Mouse (Mus musculus) liver, embryonic 16.5 days (tissue): ENCODE data around the gene Sipa1l1. TPM values are rescaled to one million over a fixed set of nuclear protein-coding genes. Genes with fewer than 3 reads are reported as not detected.

Experiments used
- ATAC-seq: fragments of 200-750 bp; cut with Nextera tagmentation; 2 replicates; pipeline ENCODE4 v1.8.0; 2017; ENCODE audit warnings: low read depth, mild to moderate bottlenecking, moderate number of reproducible peaks, moderate library complexity
- H3K27ac ChIP-seq: fragments of 300-500 bp; sonication (generic); 2 replicates; pipeline ENCODE4 v1.5.1; 2014; ENCODE audit warnings: mild to moderate bottlenecking, low read length
- H3K27me3 ChIP-seq: fragments of 300-500 bp; sonication (generic); 2 replicates; pipeline ENCODE4 v1.6.1; 2014; ENCODE audit warnings: low read depth, low read length, mixed read lengths; ENCODE audit not compliant: control insufficient read depth, insufficient read depth
- H3K36me3 ChIP-seq: fragments of 300-500 bp; sonication (generic); 2 replicates; pipeline ENCODE4 v1.6.1; 2014; ENCODE audit warnings: mild to moderate bottlenecking; ENCODE audit not compliant: control insufficient read depth, insufficient read depth
- H3K4me1 ChIP-seq: fragments of 300-500 bp; sonication (generic); 2 replicates; pipeline ENCODE4 v1.6.1; 2014; ENCODE audit warnings: low read depth, low read length, mixed read lengths; ENCODE audit not compliant: control insufficient read depth
- H3K4me2 ChIP-seq: fragments of 300-500 bp; sonication (generic); 2 replicates; pipeline ENCODE4 v1.6.1; 2014; ENCODE audit warnings: low read depth, low read length, mixed read lengths
- H3K4me3 ChIP-seq: fragments of 300-500 bp; sonication (generic); 2 replicates; pipeline ENCODE4 v1.5.1; 2014; ENCODE audit warnings: low read depth, mild to moderate bottlenecking, low read length
- H3K9ac ChIP-seq: fragments of 300-500 bp; sonication (generic); 2 replicates; pipeline ENCODE4 v1.6.1; 2014; ENCODE audit warnings: low read depth, low read length
- H3K9me3 ChIP-seq: fragments of 300-500 bp; sonication (generic); replicated peaks from 2 replicates; pipeline ENCODE4 v1.6.1; 2016; ENCODE audit warnings: low read length; ENCODE audit not compliant: control insufficient read depth
- WGBS: fragments of 180-500 bp; shearing (Covaris S2); extraction: QIAGEN DNeasy Blood & Tissue Kit; methylation state at CpG from one replicate; pipeline ENCODE4 v1.1.7; 2014; ENCODE audit not compliant: insufficient replicate concordance; 5-methylcytosine and 5-hydroxymethylcytosine counted together
- polyA plus RNA-seq: library from polyadenylated mRNA; unstranded; fragments of >200 nt; fragmentation: Nextera tagmentation; extraction: Ambion mirVana; gene quantifications from 2 replicates; pipeline ENCODE4 v1.2.1, GENCODE M21; 2015

Sipa1l1 gene
- polyA plus RNA-seq, 1 experiment from 2014 or later = 4.2 TPM

DNA sequence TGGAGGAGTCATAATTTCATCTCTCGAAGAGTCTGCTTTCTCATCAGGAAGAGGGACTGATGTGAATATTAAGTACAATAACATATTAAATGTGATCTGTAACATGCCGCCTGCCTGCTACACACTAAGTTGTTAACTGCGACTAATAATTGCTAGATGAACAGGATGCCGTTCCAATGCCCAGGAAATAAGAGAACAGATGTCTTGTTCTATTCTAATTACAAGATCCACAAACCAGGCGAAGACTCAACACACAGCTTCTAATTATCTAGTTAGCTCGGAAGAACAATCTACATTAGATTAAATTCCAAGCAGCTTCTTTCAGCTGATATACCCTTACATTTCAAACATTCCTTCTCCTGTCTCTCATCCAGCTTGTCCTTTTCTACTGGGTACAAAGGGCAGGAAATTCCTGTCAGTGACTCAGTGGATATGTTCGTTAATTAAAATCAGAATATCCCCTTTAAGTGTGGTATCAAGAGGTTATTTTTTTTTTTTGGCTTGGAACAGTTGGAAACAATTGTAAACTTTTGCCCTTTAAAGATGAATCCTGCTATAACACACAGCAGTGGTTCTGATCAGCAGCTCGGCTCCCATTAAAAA, 20.7 kb upstream of the Sipa1l1 start:
- no peak overlapping the region for H3K4me3 ChIP-seq
- no peak overlapping the region for H3K27ac ChIP-seq
- no peaks in the 10 kb centered on the region for H3K9me3 ChIP-seq
- ATAC-seq = no peak
- H3K4me2 ChIP-seq = no peak overlapping the region
- H3K4me1 ChIP-seq = no peaks in the 10 kb centered on the region
- no peak overlapping the region for H3K9ac ChIP-seq
- no peaks in the 10 kb centered on the region for H3K27me3 ChIP-seq
- no peaks in the 10 kb centered on the region for H3K36me3 ChIP-seq
- 66% methylated on average over 8 of the region's 8 CpGs for WGBS

DNA sequence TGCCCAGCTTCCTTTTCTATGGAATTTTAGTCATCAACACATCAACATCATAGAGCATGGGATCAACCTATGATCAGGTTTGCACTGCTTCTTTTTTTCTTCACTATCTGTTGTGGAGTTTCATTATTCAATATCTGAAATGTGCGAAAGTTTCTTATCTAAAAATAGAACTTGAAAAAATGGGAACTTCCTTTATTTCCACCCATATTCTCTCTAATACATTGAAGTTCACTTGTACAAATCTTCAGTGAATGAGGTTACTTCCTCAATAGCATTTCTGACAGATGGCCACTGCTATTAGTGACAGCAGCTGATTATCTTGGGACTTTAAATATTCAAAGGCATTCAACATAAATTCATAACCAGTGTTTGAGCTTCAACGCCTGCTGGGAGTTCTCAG, 18.1 kb upstream of the Sipa1l1 start:
- WGBS = 28% methylated on average over 2 of the region's 2 CpGs
- no peaks in the 10 kb centered on the region for H3K36me3 ChIP-seq
- H3K27ac ChIP-seq = no peak overlapping the region
- H3K9me3 ChIP-seq = no peaks in the 10 kb centered on the region
- H3K9ac ChIP-seq = no peak overlapping the region
- no peak for ATAC-seq
- no peaks in the 10 kb centered on the region for H3K4me1 ChIP-seq
- H3K4me2 ChIP-seq = no peak overlapping the region
- H3K4me3 ChIP-seq = no peak overlapping the region
- no peaks in the 10 kb centered on the region for H3K27me3 ChIP-seq

DNA sequence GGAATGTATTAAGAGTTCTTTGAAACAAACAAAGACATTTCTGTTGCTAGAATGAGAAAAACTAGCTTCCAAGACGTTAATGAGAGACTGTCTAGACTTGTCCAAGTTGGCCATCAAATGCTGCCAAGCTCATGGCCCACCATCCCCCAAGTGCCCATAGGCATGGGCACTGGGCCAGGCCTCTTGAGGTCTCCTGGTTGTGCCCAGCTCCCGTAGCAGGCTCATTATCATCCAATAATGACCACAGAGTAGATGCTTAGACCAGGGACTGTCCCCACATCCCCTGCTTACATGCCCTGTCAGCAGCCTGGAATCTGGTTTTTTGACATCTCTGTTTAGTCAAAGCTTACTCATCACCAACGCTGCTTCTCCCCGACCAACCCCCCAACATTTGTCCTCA, 14.6 kb upstream of the Sipa1l1 start:
- Histone ChIP-seq H3K9me3 (no peaks in the 10 kb centered on the region), H3K27me3 (no peaks in the 10 kb centered on the region), H3K4me3 (no peak overlapping the region), H3K27ac (no peak overlapping the region), H3K36me3 (no peaks in the 10 kb centered on the region), H3K4me1 (no peaks in the 10 kb centered on the region), H3K9ac (no peak overlapping the region), H3K4me2 (no peak overlapping the region)
- whole genome bisulfite sequencing = 65% methylated on average over 4 of the region's 4 CpGs
- no peak for ATAC-seq

DNA sequence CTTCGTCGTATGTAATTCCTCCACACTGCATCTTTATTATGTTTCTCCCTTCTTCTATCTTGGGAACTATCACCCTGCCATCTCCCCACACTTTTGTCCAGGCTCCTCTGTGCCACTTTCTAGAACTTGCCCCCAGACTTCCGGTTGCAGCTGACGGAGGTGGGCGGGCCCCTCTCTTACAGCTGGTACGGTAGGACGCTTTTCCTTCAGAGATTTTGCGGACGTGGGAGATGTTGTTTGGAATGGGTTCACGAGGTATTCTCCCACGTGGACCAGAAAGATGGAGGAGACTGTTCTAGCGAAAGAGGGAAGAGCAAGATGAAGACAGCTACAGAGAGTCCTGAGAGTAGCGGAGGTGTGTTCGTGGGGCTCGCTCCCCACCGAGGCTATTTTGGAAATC, 10.6 kb upstream of the Sipa1l1 start:
- H3K4me2 ChIP-seq = no peak overlapping the region
- no peaks in the 10 kb centered on the region for H3K9me3 ChIP-seq
- H3K4me1 ChIP-seq = no peaks in the 10 kb centered on the region
- no peak overlapping the region for H3K27ac ChIP-seq
- H3K27me3 ChIP-seq = no peaks in the 10 kb centered on the region
- no peak overlapping the region for H3K9ac ChIP-seq
- no peak for ATAC-seq
- no peaks in the 10 kb centered on the region for H3K36me3 ChIP-seq
- H3K4me3 ChIP-seq = no peak overlapping the region
- 80% methylated on average over 16 of the region's 16 CpGs for whole genome bisulfite sequencing

DNA sequence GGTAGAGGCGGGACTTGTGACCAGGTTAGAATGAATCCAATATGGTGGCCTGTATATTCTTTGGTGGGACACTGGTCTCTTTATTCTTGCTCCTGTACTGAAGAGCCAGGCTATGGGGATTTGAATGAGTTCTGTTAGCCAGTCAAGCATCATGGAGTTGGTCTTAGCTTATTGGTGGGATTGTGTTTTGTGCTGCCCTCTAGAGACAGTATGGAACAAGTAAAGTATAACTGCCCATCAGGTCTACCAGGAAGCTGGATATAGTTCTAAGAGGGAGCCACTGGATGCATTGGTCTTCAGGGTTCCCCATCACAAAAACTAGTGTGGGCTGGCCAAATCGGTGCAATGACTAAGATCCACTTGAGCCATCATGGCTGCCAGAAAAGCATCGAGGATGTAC, 9.7 kb upstream of the Sipa1l1 start:
- no peaks in the 10 kb centered on the region for H3K9me3 ChIP-seq
- no peaks in the 10 kb centered on the region for H3K36me3 ChIP-seq
- 75% methylated on average over 3 of the region's 3 CpGs for WGBS
- H3K27me3 ChIP-seq = no peaks in the 10 kb centered on the region
- H3K9ac ChIP-seq = no peak overlapping the region
- H3K4me3 ChIP-seq = no peak overlapping the region
- ATAC-seq = no peak
- no peaks in the 10 kb centered on the region for H3K4me1 ChIP-seq
- H3K4me2 ChIP-seq = no peak overlapping the region
- no peak overlapping the region for H3K27ac ChIP-seq

DNA sequence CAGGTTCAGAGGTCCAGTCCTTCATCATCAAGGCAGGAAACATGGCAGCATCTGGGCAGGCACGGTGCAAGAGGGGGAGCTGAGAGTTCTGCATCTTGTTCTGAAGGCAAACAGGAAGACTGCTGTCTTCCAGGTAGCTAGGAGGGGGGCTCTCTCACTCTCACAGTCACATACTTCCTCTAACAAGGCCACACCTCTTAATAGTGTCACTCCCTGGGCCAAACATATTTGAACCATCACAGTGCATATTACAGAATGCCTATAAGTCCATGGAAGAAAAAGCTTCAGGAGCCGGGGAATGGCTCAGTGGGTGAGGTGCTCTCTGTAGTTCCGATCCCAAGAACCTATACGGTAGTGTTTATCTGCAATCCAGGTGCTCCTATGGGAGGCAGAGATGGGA, 3.5 kb upstream of the Sipa1l1 start:
- Histone ChIP-seq H3K27me3 (peaks cover 11% of the 10 kb centered on the region), H3K27ac (no peak overlapping the region), H3K4me3 (no peak overlapping the region), H3K4me2 (no peak overlapping the region), H3K9me3 (no peaks in the 10 kb centered on the region), H3K9ac (no peak overlapping the region), H3K36me3 (no peaks in the 10 kb centered on the region), H3K4me1 (peaks cover 9% of the 10 kb centered on the region)
- no peak for ATAC-seq
- WGBS = 66% methylated on average over 4 of the region's 4 CpGs

DNA sequence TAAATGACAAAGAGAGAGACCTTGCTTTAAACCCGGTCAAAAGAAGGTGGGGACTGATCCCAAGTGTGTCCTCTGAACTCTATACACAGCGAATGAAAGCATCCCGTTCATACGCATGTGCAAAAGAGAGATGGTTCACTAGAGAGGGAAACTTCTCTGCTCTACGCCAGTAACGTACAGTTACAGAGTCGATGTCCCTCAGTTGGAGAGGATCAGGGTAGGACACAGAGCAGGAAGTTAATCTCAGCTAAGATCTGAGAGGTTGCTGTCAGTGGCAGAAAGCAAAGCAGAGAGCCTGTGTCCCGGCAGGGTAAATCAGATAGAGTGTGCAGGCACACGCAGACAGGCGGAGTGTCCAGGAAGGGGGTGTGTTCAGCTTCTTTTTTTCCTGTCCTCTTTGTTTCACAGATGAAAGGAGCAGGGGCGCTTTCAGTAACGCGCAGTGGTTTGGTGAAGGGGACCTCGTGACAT, 3.0 kb upstream of the Sipa1l1 start:
- Histone ChIP-seq H3K27me3 (peaks cover 13% of the 10 kb centered on the region), H3K36me3 (no peaks in the 10 kb centered on the region), H3K9ac (no peak overlapping the region), H3K27ac (no peak overlapping the region), H3K4me3 (no peak overlapping the region), H3K9me3 (no peaks in the 10 kb centered on the region), H3K4me2 (no peak overlapping the region), H3K4me1 (peaks cover 10% of the 10 kb centered on the region)
- ATAC-seq = no peak
- 17% methylated on average over 14 of the region's 14 CpGs for WGBS

DNA sequence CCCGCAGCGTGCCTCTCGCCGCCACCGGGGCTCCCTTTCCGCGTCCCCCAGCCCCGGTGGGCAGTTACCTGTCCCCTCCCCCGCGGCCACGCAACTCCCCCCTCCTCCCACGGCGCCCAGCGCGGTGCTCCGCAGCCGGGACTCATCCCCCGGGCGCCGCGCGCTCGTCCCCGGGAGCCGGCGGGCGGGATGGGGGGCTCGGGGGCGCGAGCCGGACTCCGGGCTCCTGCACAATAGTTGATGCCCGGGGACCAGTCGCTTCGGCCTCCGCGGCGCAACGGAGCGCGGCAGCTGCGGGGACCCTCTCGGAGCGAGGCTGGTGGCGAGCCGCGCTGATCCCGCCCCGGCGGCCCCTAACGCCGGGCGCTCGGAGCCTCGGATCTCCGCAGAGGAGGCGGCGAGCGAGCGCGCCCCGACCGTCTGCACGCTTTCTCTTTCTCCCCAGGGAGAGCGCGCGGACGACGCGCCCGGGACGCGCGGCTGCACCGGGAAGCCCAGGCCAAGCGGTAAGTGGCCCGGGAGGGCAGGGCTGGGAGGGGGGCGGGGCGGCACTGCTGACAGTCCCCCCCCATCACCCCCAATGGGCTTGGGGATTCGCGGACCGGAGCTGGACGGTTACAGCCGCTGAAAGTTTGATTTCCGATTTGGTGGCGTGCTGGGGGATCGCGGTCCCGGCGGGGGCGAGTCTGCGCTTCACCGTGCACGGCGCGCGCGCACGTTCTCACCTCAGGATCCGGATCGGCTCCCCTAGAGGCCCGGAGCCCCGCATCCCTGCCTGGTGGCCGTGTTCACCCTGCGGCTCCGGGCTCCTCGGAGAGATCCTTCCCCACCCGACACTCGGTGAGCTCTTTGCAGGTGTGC, 681 bp downstream of the Sipa1l1 start:
- WGBS = 0% methylated on average over 87 of the region's 109 CpGs
- no peaks in the 10 kb centered on the region for H3K36me3 ChIP-seq
- H3K4me1 ChIP-seq = peaks cover 10% of the 10 kb centered on the region

More for the DNA sequence above, 681 bp downstream of the Sipa1l1 start:
- Histone ChIP-seq H3K4me3 (peak overlapping the region; percentile 74), H3K27me3 (peaks cover 15% of the 10 kb centered on the region), H3K9ac (peak overlapping the region; percentile 71), H3K9me3 (no peaks in the 10 kb centered on the region), H3K4me2 (peak overlapping the region; percentile 85), H3K27ac (peak overlapping the region; percentile 53; the same call in 1 of the 2 replicates)
- peak; percentile 67 for ATAC-seq
